Mouse (Mus musculus) CH12.LX (cell line): Measurements from ENCODE around the gene Prkn. TPM values are rescaled to one million over a fixed set of nuclear protein-coding genes. Genes with fewer than 3 reads are reported as not detected.

Source experiments
- DNase-seq: peaks from one replicate; pipeline ENCODE4 v3.0.0-alpha.2; 2013; ENCODE audit errors: extremely low read depth
- H3K27ac ChIP-seq: 2 replicates; pipeline ENCODE4 v1.5.1; 2012; ENCODE audit warnings: low read depth, mild to moderate bottlenecking, control low read depth, moderate library complexity; ENCODE audit not compliant: insufficient read depth
- H3K27me3 ChIP-seq: replicated peaks from 2 replicates; pipeline ENCODE3; 2012; ENCODE audit warnings: inconsistent platforms
- H3K36me3 ChIP-seq, 2 experiments: replicated peaks in 1 of 2; 2 replicates each; pipeline versions ENCODE3 to v1.6.1; 2012; ENCODE audit warnings: inconsistent platforms in 1 of 2, low read length in 1 of 2, mild to moderate bottlenecking in 1 of 2, mixed read lengths in 1 of 2, moderate library complexity in 1 of 2; ENCODE audit not compliant: control insufficient read depth in 1 of 2, insufficient read depth in 1 of 2
- H3K4me1 ChIP-seq, 2 experiments: 2 replicates each; pipeline ENCODE4 v1.6.1; 2012; ENCODE audit warnings: inconsistent platforms in 1 of 2, moderate library complexity in 1 of 2; ENCODE audit not compliant: insufficient read depth in 2 of 2, control insufficient read depth in 1 of 2
- H3K4me2 ChIP-seq: 2 replicates; pipeline ENCODE4 v1.6.1; 2012; ENCODE audit warnings: low read depth, mild to moderate bottlenecking, control low read depth; ENCODE audit not compliant: poor library complexity, insufficient read depth, severe bottlenecking
- H3K4me3 ChIP-seq, 3 experiments: fragments of 150-350 bp in 1 of 3; sonication (generic) in 1 of 3; replicated peaks in 1 of 3; 2 replicates each; pipeline versions ENCODE3 to v1.5.1; 2011 to 2012; ENCODE audit warnings: low read depth in 2 of 3, low read length in 2 of 3, mild to moderate bottlenecking in 2 of 3, moderate library complexity in 2 of 3, control low read depth in 1 of 3, improper control_type of control experiment in 1 of 3, inconsistent platforms in 1 of 3, mixed read lengths in 1 of 3; ENCODE audit not compliant: poor library complexity in 1 of 3
- H3K79me2 ChIP-seq: replicated peaks from 2 replicates; pipeline ENCODE4 v1.6.1; 2012; ENCODE audit warnings: mild to moderate bottlenecking, moderate library complexity; ENCODE audit not compliant: control insufficient read depth, poor library complexity, insufficient read depth, severe bottlenecking; ENCODE audit errors: extremely low read depth
- H3K9ac ChIP-seq: 2 replicates; pipeline ENCODE4 v1.6.1; 2012; ENCODE audit warnings: low read depth, mild to moderate bottlenecking, control low read depth, moderate library complexity; ENCODE audit not compliant: insufficient read depth
- H3K9me3 ChIP-seq: replicated peaks from 2 replicates; pipeline ENCODE3; 2012; ENCODE audit warnings: low read length, inconsistent platforms, mixed read lengths
- CHD1 ChIP-seq: IDR thresholded peaks from 2 replicates; pipeline ENCODE4 v1.6.1; 2012; ENCODE audit warnings: low read depth, low read length, improper control_type of control experiment, inconsistent platforms
- CHD2 ChIP-seq: IDR thresholded peaks from 2 replicates; pipeline ENCODE4 v1.6.1; 2011; ENCODE audit warnings: low read length, improper control_type of control experiment
- CTCF ChIP-seq, 2 experiments: IDR thresholded peaks in 1 of 2; conservative IDR thresholded peaks in 1 of 2; 2 replicates each; pipeline ENCODE4 v1.5.1; 2011 to 2012; ENCODE audit warnings: low read depth in 2 of 2, low read length in 2 of 2, improper control_type of control experiment in 1 of 2, inconsistent platforms in 1 of 2, mild to moderate bottlenecking in 1 of 2, moderate library complexity in 1 of 2
- E2F4 ChIP-seq: IDR thresholded peaks from 2 replicates; pipeline ENCODE4 v1.6.1; 2011; ENCODE audit warnings: low read depth, low read length, improper control_type of control experiment; ENCODE audit not compliant: insufficient replicate concordance
- ETS1 ChIP-seq: conservative IDR thresholded peaks from 2 replicates; pipeline ENCODE4 v1.6.1; 2012; ENCODE audit warnings: low read depth, mild to moderate bottlenecking, inconsistent platforms, low read length, improper control_type of control experiment, moderate library complexity
- GABPA ChIP-seq: IDR thresholded peaks from 2 replicates; pipeline ENCODE4 v1.6.1; 2012; ENCODE audit warnings: low read depth, low read length, improper control_type of control experiment, inconsistent platforms; ENCODE audit not compliant: insufficient replicate concordance
- HCFC1 ChIP-seq: IDR thresholded peaks from 2 replicates; pipeline ENCODE4 v1.6.1; 2012; ENCODE audit warnings: low read depth, mild to moderate bottlenecking, inconsistent platforms, low read length, improper control_type of control experiment
- JUND ChIP-seq: conservative IDR thresholded peaks from 2 replicates; pipeline ENCODE4 v1.6.1; 2011; ENCODE audit warnings: low read depth, low read length, improper control_type of control experiment
- KAT2A ChIP-seq: IDR thresholded peaks from 2 replicates; pipeline ENCODE4 v1.6.1; 2012; ENCODE audit warnings: low read length, improper control_type of control experiment, inconsistent platforms; ENCODE audit not compliant: insufficient replicate concordance
- MAZ ChIP-seq: IDR thresholded peaks from 2 replicates; pipeline ENCODE4 v1.6.1; 2012; ENCODE audit warnings: low read depth, mild to moderate bottlenecking, inconsistent platforms, low read length, improper control_type of control experiment, moderate library complexity
- MEF2A ChIP-seq: IDR thresholded peaks from 2 replicates; pipeline ENCODE4 v1.6.1; 2014; ENCODE audit warnings: low read depth, mild to moderate bottlenecking, inconsistent platforms, low read length, improper control_type of control experiment, borderline replicate concordance
- MXI1 ChIP-seq: IDR thresholded peaks from 2 replicates; pipeline ENCODE4 v1.6.1; 2011; ENCODE audit warnings: mild to moderate bottlenecking, low read depth, low read length, improper control_type of control experiment
- MYC ChIP-seq: IDR thresholded peaks from 2 replicates; pipeline ENCODE4 v1.6.1; 2011; ENCODE audit warnings: low read depth, mild to moderate bottlenecking, improper control_type of control experiment, low read length
- NELFE ChIP-seq: IDR thresholded peaks from 2 replicates; pipeline ENCODE4 v1.6.1; 2011; ENCODE audit warnings: low read depth, low read length, improper control_type of control experiment
- PAX5 ChIP-seq: IDR thresholded peaks from 2 replicates; pipeline ENCODE4 v1.6.1; 2012; ENCODE audit warnings: low read length, inconsistent platforms, mixed read lengths
- POLR2AphosphoS2 ChIP-seq: IDR thresholded peaks from 2 replicates; pipeline ENCODE4 v1.6.1; 2011; ENCODE audit warnings: low read depth, low read length, improper control_type of control experiment
- RAD21 ChIP-seq: IDR thresholded peaks from 2 replicates; pipeline ENCODE4 v1.6.1; 2011; ENCODE audit warnings: low read depth, mild to moderate bottlenecking, low read length, improper control_type of control experiment, moderate library complexity
- SIN3A ChIP-seq: IDR thresholded peaks from 2 replicates; pipeline ENCODE4 v1.6.1; 2012; ENCODE audit warnings: low read length, improper control_type of control experiment, inconsistent platforms
- TBP ChIP-seq: conservative IDR thresholded peaks from 2 replicates; pipeline ENCODE4 v1.6.1; 2011; ENCODE audit warnings: low read depth, low read length, improper control_type of control experiment
- USF1 ChIP-seq: IDR thresholded peaks from 2 replicates; pipeline ENCODE4 v1.6.1; 2014; ENCODE audit warnings: low read depth, mild to moderate bottlenecking, inconsistent platforms, low read length, improper control_type of control experiment
- ZMIZ1 ChIP-seq: IDR thresholded peaks from 2 replicates; pipeline ENCODE4 v1.6.1; 2012; ENCODE audit warnings: low read depth, mild to moderate bottlenecking, inconsistent platforms, low read length, improper control_type of control experiment
- dilution Hi-C: fragments of 300-500 bp; cut with MboI; formaldehyde crosslinking; loops from 2 replicates; pipeline ENCODE4 v1.14.3; 2020; ENCODE audit warnings: low sequenced_read_pairs; ENCODE audit not compliant: extremely low pct_unique_long_range_greater_than_20kb, extremely low pct_ligation_motif_present
- in situ Hi-C: fragments of 300-500 bp; cut with MboI; formaldehyde crosslinking; loops from 3 replicates; pipeline ENCODE4 v1.14.3; 2019; ENCODE audit warnings: low sequenced_read_pairs, low pct_ligation_motif_present, low pct_unique_long_range_greater_than_20kb, mixed read lengths
- polyA plus RNA-seq: library from polyadenylated mRNA; unstranded; fragments of >175 nt; gene quantifications from 2 replicates; pipeline ENCODE4 v1.2.1, GENCODE M21; 2012; ENCODE audit warnings: low read depth; ENCODE audit not compliant: insufficient read length
- total RNA-seq, 2 experiments: library from RNA; depleted of rRNA; stranded (reverse); fragments of 300-350 nt in 1 of 2; fragments of >200 nt in 1 of 2; gene quantifications; 2 replicates each; pipeline ENCODE4 v1.2.3; 2012 to 2014

Prkn gene
- total and polyA plus RNA-seq, 3 experiments = 0.08 TPM; not detected in 2

- peaks cover 9% of the 10 kb centered on the region for H3K27me3 ChIP-seq
- no peaks in the 10 kb centered on the region for H3K36me3 ChIP-seq
- in situ Hi-C loops (no loop called here), dilution Hi-C loops (no loop called here)
- TF ChIP-seq CTCF (conservative IDR thresholded peaks at IDR 0.05 in 1 of 2, IDR thresholded peaks at IDR 0.05 in 1 of 2; ENCODE audit: low read depth in 2 of 2, low read length in 2 of 2) (no peak), KAT2A (no peak), MYC (no peak), POLR2AphosphoS2 (no peak), CHD2 (no peak), SIN3A (no peak), HCFC1 (no peak), TBP (no peak), USF1 (no peak), JUND (no peak), MXI1 (no peak), MAZ (no peak), PAX5 (no peak)
- no peaks in the 10 kb centered on the region for H3K79me2 ChIP-seq
- H3K4me2 ChIP-seq = no peak overlapping the region
- H3K27ac ChIP-seq = no peak overlapping the region
- DNase-seq = no peak
- no peak overlapping the region for H3K9ac ChIP-seq
- no peaks in the 10 kb centered on the region for H3K4me1 ChIP-seq
- H3K4me3 ChIP-seq = no peak overlapping the region
- H3K9me3 ChIP-seq = no peaks in the 10 kb centered on the region
Measured at GRCm38 (mm10) chr17:11978260-11978821, 1138.2 kb downstream of the Prkn start.

GRCm38 (mm10) chr17:11981666-11982065, 1141.5 kb downstream of the Prkn start:
- H3K4me3 ChIP-seq = no peak overlapping the region
- dilution Hi-C loops = no loop called here
- no peak for TF ChIP-seq ZMIZ1
- no peak for TF ChIP-seq RAD21
- TF ChIP-seq MEF2A = no peak
- no peak for TF ChIP-seq CHD1
- no peak for TF ChIP-seq GABPA
- TF ChIP-seq NELFE = no peak
- no peak for TF ChIP-seq ETS1
- TF ChIP-seq E2F4 = no peak
- no peak for TF ChIP-seq CTCF (conservative IDR thresholded peaks at IDR 0.05 in 1 of 2, IDR thresholded peaks at IDR 0.05 in 1 of 2; ENCODE audit: low read depth in 2 of 2, low read length in 2 of 2)
- TF ChIP-seq KAT2A = no peak
- no peak for TF ChIP-seq TBP
- TF ChIP-seq MAZ = no peak
- H3K27me3 ChIP-seq = peaks cover 5% of the 10 kb centered on the region
- no peak overlapping the region for H3K4me2 ChIP-seq
- no peaks in the 10 kb centered on the region for H3K4me1 ChIP-seq
- no peaks in the 10 kb centered on the region for H3K36me3 ChIP-seq
- no peak overlapping the region for H3K27ac ChIP-seq
- no peak for DNase-seq
- H3K9me3 ChIP-seq = no peaks in the 10 kb centered on the region
- in situ Hi-C loops = no loop called here
- no peaks in the 10 kb centered on the region for H3K79me2 ChIP-seq
- H3K9ac ChIP-seq = no peak overlapping the region
